Mouse (Mus musculus): ENCODE results near the gene Ly6g5b.

GRCm38 (mm10) chr17:35132174-35132560, 16.9 kb upstream of the Ly6g5b start:
- TF ChIP-seq CTCF (IDR thresholded peaks at IDR 0.05; ENCODE audit: control insufficient read depth, insufficient read depth, insufficient read length) (no peak), FOSL1 (IDR thresholded peaks at IDR 0.05; ENCODE audit: insufficient read depth, low read length, poor library complexity, severe bottlenecking) (no peak), CEBPB (IDR thresholded peaks at IDR 0.05; ENCODE audit: low read depth) (no peak)

All from C2C12 (cell line).